Mouse (Mus musculus): ENCODE measurements around the gene Col8a2.

Col8a2 gene

DNA sequence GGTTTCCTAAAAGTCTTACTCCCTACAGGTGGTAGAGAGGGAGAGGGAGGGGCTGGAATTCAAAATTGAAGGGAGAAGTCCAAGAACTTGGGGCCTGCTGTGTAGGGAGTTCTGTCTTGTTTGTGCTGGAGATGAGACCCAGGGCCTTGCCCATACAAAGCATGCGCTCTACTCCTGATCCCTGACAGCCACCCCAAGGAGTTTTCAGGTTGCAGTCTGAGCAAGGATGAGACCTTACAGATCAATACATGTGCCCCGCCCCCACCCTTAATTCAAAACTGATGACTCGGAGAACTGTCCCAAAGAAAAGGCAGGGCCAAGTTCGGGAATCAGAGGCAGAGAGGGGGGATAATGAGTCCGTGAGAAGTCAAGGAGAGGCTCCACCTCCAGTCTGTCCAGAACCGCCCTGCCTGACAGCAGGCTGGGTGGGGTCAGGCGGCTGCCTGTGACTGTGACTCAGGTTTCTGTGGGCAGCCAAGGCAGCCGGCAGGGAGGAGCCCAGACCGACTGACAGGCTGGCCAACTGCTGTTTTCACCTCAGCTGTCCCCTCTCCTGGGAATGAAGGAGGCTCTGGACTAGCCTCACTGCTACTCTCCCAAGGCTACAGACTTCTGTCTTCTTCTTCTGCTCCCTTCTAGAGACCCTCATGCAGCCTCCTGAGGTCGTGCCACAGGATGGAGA, 25.9 kb upstream of the Col8a2 start:
- peak; percentile 83 for DNase-seq

DNA sequence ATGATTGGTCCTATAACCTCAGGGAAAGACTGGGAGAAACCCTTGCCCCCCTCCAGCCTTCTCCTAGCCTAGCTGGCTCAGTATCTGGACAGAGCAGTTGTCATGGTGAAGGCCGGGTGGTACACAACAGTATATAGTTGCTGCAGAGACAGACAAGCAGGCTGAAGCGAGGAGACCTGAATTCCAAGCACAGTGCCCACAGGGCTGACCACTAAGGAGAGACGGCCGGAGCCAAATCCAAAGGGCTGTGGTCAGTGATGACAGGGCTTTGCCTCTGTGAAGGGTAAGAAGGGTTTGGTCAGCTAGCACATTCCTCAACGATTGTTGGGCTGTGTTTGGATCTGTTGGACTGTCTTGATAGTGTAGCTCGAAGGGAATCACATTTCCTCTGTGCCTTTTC, 25.3 kb upstream of the Col8a2 start:
- DNase-seq: peak; percentile 58

DNA sequence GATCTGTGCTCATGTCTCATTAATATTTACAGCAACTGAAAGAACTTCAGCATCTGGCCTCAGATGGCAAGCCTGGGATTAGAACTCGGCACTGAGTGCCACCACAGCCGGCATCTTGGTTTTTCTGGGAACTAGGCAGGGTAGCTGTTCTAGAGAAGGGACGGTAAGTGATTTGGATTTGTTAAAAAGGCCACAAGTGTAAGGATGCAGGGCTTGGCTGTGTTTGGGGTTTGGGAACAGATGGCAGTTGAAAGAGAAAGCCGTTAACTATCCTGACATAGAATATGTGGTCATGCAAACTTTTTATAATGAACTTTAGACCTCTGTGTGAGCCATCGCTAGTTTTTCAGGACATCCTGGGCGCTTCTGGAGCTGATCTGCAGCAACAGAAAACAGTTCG, 24.9 kb upstream of the Col8a2 start:
- no peak for DNase-seq

DNA sequence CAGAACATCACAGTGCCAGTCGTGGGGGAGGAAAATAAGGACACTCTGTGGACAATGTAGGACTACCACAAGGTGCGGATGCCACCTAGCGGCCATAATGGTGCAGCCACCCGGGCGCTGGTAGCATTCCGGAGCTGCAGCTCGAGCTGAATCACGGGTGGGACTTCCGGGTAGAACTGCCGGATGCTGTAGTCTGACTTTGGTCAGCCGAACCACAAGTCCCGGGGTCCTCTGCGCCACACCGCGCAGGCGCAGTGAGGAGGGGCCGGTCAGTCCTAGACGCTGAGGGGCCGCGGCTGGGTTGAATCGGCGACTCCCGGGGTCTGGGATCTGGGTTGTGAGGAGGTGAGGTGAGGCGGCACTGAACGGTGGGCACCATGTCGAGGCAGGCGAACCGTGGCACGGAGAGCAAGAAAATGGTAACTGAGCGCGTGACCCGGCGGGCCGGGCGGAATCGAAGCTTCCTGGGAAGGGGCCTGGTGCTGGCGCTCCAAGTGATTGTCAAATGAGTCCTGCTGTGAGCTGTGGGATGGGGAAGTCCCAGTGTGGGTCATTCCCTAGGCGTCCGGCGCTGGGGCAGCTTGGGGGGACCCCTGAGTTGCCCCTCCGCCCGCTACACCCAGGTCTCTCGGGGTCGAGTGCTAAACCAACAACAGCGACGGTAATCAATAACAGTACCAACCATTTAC, 24.3 kb upstream of the Col8a2 start, which contains the start of gene Trappc3:
TSS of gene Trappc3 (plus strand) at position 207 of the 689 bp plus-strand sequence.
- DNase-seq: peak; percentile 100

DNA sequence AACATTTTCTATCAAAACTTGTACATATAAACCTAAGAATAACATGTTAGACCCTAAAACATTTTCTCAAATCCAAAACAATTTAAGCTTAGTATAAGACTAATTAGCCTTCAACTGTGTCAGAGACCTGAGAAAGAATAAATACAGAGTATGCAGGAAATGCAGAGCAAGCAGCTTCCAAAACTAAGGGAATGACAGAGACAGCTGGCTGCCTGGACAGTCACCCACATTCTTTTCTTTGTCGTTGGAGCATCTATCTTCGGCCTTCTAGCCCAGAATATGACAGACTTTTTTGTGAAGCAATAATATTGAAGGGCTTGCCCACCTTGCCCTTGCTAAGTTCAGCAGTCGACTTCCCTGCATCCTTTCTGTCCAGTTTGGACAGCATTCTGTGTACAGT, 17.3 kb upstream of the Col8a2 start:
- no peak for DNase-seq

- DNase-seq: peak; percentile 91
Measured at GRCm38 (mm10) chr4:126273753-126274152, 12.8 kb upstream of the Col8a2 start.

- DNase-seq: peak; percentile 78
Measured at GRCm38 (mm10) chr4:126275081-126275480, 11.5 kb upstream of the Col8a2 start.

DNA sequence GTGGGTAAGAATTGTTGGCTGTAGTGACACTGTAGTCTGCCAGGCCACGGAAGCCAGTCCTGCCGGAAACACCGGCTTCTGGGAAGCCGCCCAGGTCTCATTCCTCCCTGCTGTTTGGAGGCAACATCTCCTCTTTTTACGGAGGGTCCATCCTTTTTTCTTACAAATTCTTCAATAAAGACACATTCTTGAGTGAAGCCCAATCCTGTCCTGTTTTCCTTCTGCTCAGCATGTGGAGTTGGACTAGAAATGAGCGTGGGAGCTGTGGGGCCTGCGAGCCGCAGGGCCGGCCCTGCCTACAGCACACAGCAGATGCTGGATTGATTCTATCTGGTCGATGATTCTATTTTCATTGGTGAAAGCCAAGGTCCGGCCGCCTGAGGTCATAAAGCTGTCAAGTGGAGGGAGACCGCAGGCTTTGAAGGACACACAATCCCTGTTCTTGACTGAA, 10.9 kb upstream of the Col8a2 start:
- peak; percentile 88 for DNase-seq

GRCm38 (mm10) chr4:126277906-126278564, 8.6 kb upstream of the Col8a2 start:
- peak; percentile 72 for DNase-seq

GRCm38 (mm10) chr4:126278565-126278915, 8.1 kb upstream of the Col8a2 start:
- peak; percentile 45 for DNase-seq

DNA sequence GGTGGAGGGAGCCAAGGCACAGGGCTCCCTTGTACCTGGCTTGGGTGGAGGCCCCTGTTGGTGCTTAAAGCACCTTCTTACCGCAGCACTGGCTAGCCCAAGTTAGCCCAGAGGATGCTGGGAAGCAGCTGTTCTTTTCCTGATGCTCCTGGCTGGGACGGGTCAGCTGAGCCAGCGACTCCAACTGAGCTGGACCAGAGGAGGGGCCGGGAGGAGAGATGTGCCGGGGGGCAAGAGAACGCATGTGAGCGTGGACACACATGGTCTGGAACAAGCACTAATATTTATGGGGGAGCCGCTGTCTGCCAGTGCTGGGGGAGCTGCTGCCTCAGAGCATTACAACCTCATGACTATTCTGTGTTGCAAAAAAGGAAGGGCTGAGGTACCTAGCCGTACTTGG, 7.6 kb upstream of the Col8a2 start:
- DNase-seq: no peak

DNA sequence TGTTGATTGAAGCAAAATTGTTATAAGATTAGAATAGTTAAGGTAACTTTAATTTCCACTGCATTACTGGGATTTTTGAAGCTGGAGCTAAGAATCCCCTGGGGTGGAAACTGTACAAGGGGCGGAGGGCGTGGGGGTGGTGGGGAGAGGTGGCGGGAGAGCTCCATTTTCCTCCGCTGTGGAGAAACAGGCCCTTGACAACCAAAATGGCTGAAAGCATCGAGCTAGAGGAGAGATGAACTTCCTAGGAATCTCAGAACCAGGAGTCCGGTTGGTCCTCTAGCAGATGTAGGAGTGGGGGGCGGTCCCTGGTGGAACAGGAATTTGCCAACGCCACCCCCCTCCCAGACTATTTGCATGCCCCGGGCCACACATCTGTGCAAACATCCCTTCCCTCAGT, 4.9 kb upstream of the Col8a2 start:
- DNase-seq: no peak

- DNase-seq: no peak
Measured at GRCm38 (mm10) chr4:126283582-126283981, 3.0 kb upstream of the Col8a2 start.

GRCm38 (mm10) chr4:126287302-126287995, 856 bp downstream of the Col8a2 start:
- no peak for DNase-seq

DNA sequence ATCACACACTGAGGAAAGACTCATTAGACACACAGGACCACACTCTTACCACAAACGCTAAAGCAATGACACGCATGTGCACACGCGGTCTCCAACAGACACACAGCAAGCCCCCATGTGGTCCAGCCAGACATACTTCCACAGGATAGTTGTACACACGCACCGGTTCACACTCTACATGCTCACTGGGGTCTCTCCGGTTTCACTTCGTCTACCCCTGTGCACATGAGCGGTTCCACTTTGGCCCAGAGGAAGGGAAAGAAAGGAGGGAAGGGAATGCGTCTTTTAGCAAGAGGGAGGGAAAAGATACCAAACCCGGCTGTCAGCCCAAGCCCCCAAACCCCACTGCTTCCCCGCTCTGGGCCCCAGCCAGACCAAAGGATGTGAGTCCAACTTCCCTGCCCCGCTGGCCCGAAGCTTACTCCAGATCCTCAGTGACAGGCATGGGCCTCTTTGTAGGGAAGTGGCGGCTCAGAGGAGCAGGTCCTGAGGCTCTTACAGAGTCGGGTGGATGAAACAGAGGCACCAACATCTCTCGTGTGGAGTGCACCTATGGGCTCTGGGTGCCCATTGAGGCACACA, 1.6 kb downstream of the Col8a2 start:
- no peak for DNase-seq

- DNase-seq: no peak
Measured at GRCm38 (mm10) chr4:126290314-126290713, 3.7 kb downstream of the Col8a2 start.

DNA sequence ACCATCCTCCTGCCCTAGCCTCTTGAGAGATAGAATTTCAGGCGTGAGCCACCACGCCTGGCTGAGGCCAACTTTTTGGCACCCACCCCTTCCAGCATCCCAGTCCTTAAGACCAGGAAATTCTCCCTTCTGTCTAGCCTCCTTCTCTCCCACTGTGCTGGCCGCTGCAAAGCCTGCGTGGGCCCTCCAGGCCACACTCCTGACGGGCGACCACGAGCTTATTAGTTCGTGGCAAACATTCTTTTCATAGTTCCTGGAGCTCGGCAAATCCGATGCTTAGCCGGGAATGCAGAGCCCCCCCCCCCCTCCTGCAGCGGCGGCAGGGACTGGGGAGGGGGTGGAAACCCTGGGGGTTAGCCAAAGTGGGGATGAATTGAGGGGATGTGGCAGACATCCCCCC, 4.6 kb downstream of the Col8a2 start:
- no peak for DNase-seq

DNA sequence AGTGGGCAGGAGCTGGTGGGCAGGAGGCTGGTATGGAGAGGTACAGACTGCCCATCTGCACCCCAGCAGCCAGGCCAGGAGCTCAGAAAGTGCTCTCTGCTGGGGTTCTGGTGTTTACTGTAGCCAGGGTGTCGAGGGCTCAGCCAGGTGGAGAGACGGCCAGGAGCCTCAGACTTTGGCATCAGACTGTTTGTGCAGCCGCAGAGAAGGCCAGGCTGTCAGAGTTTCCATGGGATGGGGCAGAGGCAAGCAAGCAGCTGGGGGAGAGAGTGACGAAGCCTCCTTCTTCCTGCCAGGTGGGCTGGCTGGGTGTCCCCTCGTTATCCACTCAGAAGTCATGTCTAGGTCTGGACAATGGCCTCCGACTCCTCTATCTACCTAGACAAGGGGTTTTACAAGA, 8.6 kb downstream of the Col8a2 start:
- no peak for DNase-seq

DNA sequence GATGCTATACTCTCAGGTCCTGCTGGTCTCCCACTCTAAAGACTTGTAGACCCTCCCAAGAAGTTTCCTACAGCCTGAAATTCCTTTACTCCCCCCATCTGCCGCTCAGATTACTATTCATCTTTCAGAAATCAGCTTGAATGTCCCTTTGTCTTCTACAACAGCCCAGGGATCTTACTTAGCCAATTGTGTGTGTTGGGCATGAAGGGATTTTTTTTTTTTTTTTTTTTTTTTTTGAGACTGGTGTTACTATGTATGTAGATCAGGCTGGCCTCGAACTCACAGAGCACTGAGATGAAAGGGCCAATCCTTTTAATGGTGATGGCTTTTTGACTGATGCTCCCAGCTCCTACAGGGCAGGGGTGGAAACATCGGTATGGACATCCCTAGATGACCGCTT, 9.3 kb downstream of the Col8a2 start:
- DNase-seq: no peak

- DNase-seq: peak; percentile 77
Measured at GRCm38 (mm10) chr4:126296617-126297101, 10.1 kb downstream of the Col8a2 start.

DNA sequence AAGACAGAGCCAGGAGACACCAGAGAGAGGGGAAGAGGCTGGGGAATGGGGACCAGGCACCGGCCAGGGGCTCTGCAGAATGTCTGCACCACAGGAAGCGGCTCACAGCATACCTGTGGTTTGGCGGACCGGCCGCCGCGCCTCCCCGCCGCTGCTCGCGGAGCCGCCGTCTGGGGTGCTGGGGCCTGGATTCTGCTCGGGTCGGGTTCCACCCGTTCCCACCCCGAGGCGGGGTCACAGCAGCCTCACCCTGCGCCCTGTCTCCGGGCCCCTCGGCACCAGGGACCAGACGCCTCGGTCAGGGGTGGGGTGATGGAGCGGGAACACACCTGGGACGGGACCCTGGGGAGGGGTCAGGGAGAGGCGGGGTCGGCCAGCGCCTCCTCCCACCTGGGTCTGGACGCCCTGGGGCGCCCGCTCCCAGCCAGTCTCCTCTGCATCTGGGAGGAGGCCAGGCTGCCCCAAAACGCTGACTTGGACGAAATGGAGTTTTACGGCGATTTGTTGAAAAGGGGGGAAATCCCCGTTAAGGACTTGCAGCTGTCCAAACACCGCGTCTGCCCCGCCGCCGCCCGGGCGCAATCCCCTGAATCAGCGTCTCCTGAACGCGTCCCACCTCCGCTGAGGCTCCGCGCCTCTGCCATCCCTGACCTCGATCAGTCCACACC, 14.5 kb downstream of the Col8a2 start:
- peak; percentile 46 for DNase-seq

- DNase-seq: peak; percentile 70
Measured at GRCm38 (mm10) chr4:126301584-126302309, 15.2 kb downstream of the Col8a2 start.

All from cerebellum, adult 9-11 months (tissue).